Mouse (Mus musculus) kidney, adult 18-20 months (tissue): ENCODE data around the gene Aoah.

Experiments
- DNase-seq: peaks from one replicate; pipeline ENCODE4 v3.0.0; 2021

Gene Aoah

GRCm38 (mm10) chr13:21082686-21083085, 288.8 kb downstream of the Aoah start:
- no peak for DNase-seq
